Mouse (Mus musculus): ENCODE results near the gene Macf1.

- TF ChIP-seq POLR2A (IDR thresholded peaks at IDR 0.05; ENCODE audit: extremely low read depth, insufficient read depth, low read length) (no peak), CTCF (IDR thresholded peaks at IDR 0.05; ENCODE audit: extremely low read depth, insufficient read depth, low read length) (no peak)
These were observed 286.3 kb downstream of the Macf1 start for GRCm38 (mm10) chr4:123397643-123398434.
